Mouse (Mus musculus): ENCODE data around the gene Nhlrc3. TPM values are rescaled to one million over a fixed set of nuclear protein-coding genes. Genes with fewer than 3 reads are reported as not detected.

Nhlrc3 gene
- polyA plus RNA-seq, 1 experiment from 2014 or later: 7.9 TPM

DNA sequence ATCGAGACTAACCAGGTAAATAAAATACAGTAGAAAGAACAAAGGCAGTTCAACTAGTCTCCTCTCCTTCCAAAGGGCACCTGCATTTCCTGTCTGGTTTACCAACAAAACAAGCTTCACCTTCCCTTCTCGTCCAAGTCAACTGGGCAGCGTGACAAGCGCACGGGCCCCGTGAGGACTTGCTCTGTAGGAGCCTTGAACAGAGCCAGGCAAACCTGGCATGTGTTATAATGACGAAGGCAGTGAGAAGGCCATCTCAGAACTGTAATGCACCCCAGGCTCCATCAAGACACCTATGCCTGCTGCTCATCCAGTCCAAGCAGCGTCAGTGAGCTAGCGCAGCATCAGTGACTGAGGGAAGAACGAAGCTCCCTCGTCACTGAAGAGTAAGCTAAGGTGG lies 12.5 kb downstream of the Nhlrc3 start:
- no peak overlapping the region for H3K27ac ChIP-seq (replicated peaks; ENCODE audit: low read depth, low read length)

DNA sequence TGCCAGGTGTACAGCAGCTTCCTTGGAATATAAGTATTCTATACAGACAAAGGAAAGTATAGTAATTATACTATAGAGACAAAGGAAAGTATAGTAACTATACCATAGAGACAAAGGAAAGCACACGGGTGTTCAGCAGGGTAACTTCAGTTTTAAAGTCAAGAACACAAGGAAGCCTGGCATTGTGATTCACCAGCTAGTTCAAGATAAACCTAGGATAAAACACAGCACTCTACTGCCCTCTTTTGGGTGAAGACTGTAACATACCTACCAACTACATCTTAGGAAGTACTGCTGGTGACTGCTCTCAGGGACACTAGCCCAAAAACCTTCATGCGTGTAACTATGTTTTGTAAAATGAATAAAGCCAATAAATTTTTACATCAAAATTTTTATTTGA lies 14.9 kb downstream of the Nhlrc3 start:
- Histone ChIP-seq H3K9me3 (ENCODE audit: control insufficient read depth, low read length) (no peaks in the 10 kb centered on the region), H3K9ac (ENCODE audit: low read length) (no peak overlapping the region), H3K4me2 (ENCODE audit: low read depth, severe bottlenecking) (no peak overlapping the region), H3K27ac (replicated peaks; ENCODE audit: low read depth, low read length) (no peak overlapping the region), H3K27me3 (ENCODE audit: control insufficient read depth, insufficient read depth, low read length) (no peaks in the 10 kb centered on the region), H3K4me3 (ENCODE audit: low read depth, low read length) (no peak overlapping the region), H3K4me1 (ENCODE audit: control insufficient read depth, insufficient read depth, low read length) (no peaks in the 10 kb centered on the region), H3K36me3 (ENCODE audit: control insufficient read depth, insufficient read depth, low read length) (peaks cover 6% of the 10 kb centered on the region; the same call in 1 of the 2 replicates)
- DNase-seq (ENCODE audit: low spot score): peak; percentile 43
- no peak for ATAC-seq (ENCODE audit: insufficient number of reproducible peaks, low FRiP score, low TSS enrichment, low read depth)
- 29% methylated on average over 2 of the region's 2 CpGs for WGBS

More for the DNA sequence above, 12.5 kb downstream of the Nhlrc3 start:
- H3K4me1 ChIP-seq (ENCODE audit: control insufficient read depth, insufficient read depth, low read length): no peaks in the 10 kb centered on the region
- H3K27me3 ChIP-seq (ENCODE audit: control insufficient read depth, insufficient read depth, low read length): no peaks in the 10 kb centered on the region
- WGBS: 94% methylated on average over 11 of the region's 11 CpGs
- H3K4me2 ChIP-seq (ENCODE audit: low read depth, severe bottlenecking): no peak overlapping the region
- ATAC-seq (ENCODE audit: insufficient number of reproducible peaks, low FRiP score, low TSS enrichment, low read depth): no peak
- H3K9ac ChIP-seq (ENCODE audit: low read length): no peak overlapping the region
- H3K36me3 ChIP-seq (ENCODE audit: control insufficient read depth, insufficient read depth, low read length): peaks cover 9% of the 10 kb centered on the region; the same call in 1 of the 2 replicates
- H3K9me3 ChIP-seq (ENCODE audit: control insufficient read depth, low read length): no peaks in the 10 kb centered on the region
- no peak overlapping the region for H3K4me3 ChIP-seq (ENCODE audit: low read depth, low read length)
- no peak for DNase-seq (ENCODE audit: low spot score)

DNA sequence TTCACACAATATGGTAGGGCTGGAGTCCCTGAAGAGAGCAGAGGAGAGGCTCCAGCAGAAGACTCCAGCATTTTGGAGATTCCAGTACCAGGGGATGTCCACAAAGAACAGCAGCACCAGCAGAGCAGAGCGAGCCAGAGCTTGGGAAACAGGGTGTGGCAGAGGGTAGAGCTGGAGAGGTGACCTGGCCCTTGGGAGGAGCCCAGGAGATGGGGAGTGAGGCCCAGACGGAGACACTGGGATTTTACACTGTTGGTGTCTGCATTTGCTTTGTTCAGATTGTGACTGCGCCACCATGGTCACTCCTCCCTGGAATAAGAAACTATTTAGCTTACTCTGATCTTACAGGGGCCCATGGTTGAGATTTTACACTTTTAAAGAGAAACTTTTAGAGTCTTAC lies 16.3 kb downstream of the Nhlrc3 start:
- no peak overlapping the region for H3K9ac ChIP-seq (ENCODE audit: low read length)
- no peak for ATAC-seq (ENCODE audit: insufficient number of reproducible peaks, low FRiP score, low TSS enrichment, low read depth)
- no peak for DNase-seq (ENCODE audit: low spot score)
- no peaks in the 10 kb centered on the region for H3K4me1 ChIP-seq (ENCODE audit: control insufficient read depth, insufficient read depth, low read length)
- WGBS: 86% methylated on average over 3 of the region's 3 CpGs
- H3K27ac ChIP-seq (replicated peaks; ENCODE audit: low read depth, low read length): no peak overlapping the region
- H3K36me3 ChIP-seq (ENCODE audit: control insufficient read depth, insufficient read depth, low read length): no peaks in the 10 kb centered on the region; the same call in 1 of the 2 replicates
- H3K4me2 ChIP-seq (ENCODE audit: low read depth, severe bottlenecking): no peak overlapping the region
- no peaks in the 10 kb centered on the region for H3K27me3 ChIP-seq (ENCODE audit: control insufficient read depth, insufficient read depth, low read length)
- no peaks in the 10 kb centered on the region for H3K9me3 ChIP-seq (ENCODE audit: control insufficient read depth, low read length)
- no peak overlapping the region for H3K4me3 ChIP-seq (ENCODE audit: low read depth, low read length)

GRCm38 (mm10) chr3:53445540-53445939 lies 17.6 kb downstream of the Nhlrc3 start:
- Histone ChIP-seq H3K4me3 (ENCODE audit: low read depth, low read length) (no peak overlapping the region), H3K9ac (ENCODE audit: low read length) (no peak overlapping the region), H3K9me3 (ENCODE audit: control insufficient read depth, low read length) (no peaks in the 10 kb centered on the region), H3K27ac (replicated peaks; ENCODE audit: low read depth, low read length) (no peak overlapping the region), H3K27me3 (ENCODE audit: control insufficient read depth, insufficient read depth, low read length) (no peaks in the 10 kb centered on the region), H3K4me2 (ENCODE audit: low read depth, severe bottlenecking) (no peak overlapping the region), H3K4me1 (ENCODE audit: control insufficient read depth, insufficient read depth, low read length) (no peaks in the 10 kb centered on the region), H3K36me3 (ENCODE audit: control insufficient read depth, insufficient read depth, low read length) (no peaks in the 10 kb centered on the region)
- 86% methylated on average over 5 of the region's 5 CpGs for WGBS
- DNase-seq (ENCODE audit: low spot score): no peak
- no peak for ATAC-seq (ENCODE audit: insufficient number of reproducible peaks, low FRiP score, low TSS enrichment, low read depth)

GRCm38 (mm10) chr3:53436550-53436949 lies 26.6 kb downstream of the Nhlrc3 start:
- DNase-seq (ENCODE audit: low spot score) (no peak), ATAC-seq (ENCODE audit: insufficient number of reproducible peaks, low FRiP score, low TSS enrichment, low read depth) (no peak)
- Histone ChIP-seq H3K27me3 (ENCODE audit: control insufficient read depth, insufficient read depth, low read length) (no peaks in the 10 kb centered on the region), H3K36me3 (ENCODE audit: control insufficient read depth, insufficient read depth, low read length) (no peaks in the 10 kb centered on the region), H3K4me2 (ENCODE audit: low read depth, severe bottlenecking) (no peak overlapping the region), H3K4me1 (ENCODE audit: control insufficient read depth, insufficient read depth, low read length) (no peaks in the 10 kb centered on the region), H3K9me3 (ENCODE audit: control insufficient read depth, low read length) (no peaks in the 10 kb centered on the region), H3K9ac (ENCODE audit: low read length) (no peak overlapping the region), H3K4me3 (ENCODE audit: low read depth, low read length) (no peak overlapping the region), H3K27ac (replicated peaks; ENCODE audit: low read depth, low read length) (no peak overlapping the region)
- WGBS: 65% methylated on average over 5 of the region's 5 CpGs

- Histone ChIP-seq H3K27ac (replicated peaks; ENCODE audit: low read depth, low read length) (no peak overlapping the region), H3K36me3 (ENCODE audit: control insufficient read depth, insufficient read depth, low read length) (no peaks in the 10 kb centered on the region), H3K4me2 (ENCODE audit: low read depth, severe bottlenecking) (no peak overlapping the region), H3K4me1 (ENCODE audit: control insufficient read depth, insufficient read depth, low read length) (no peaks in the 10 kb centered on the region), H3K9ac (ENCODE audit: low read length) (no peak overlapping the region), H3K9me3 (ENCODE audit: control insufficient read depth, low read length) (no peaks in the 10 kb centered on the region), H3K27me3 (ENCODE audit: control insufficient read depth, insufficient read depth, low read length) (no peaks in the 10 kb centered on the region), H3K4me3 (ENCODE audit: low read depth, low read length) (no peak overlapping the region)
- ATAC-seq (ENCODE audit: insufficient number of reproducible peaks, low FRiP score, low TSS enrichment, low read depth): no peak
- no peak for DNase-seq (ENCODE audit: low spot score)
- 63% methylated on average over 3 of the region's 3 CpGs for WGBS
Measured at GRCm38 (mm10) chr3:53434610-53435009, 28.5 kb downstream of the Nhlrc3 start.

GRCm38 (mm10) chr3:53423576-53423975 lies 39.6 kb downstream of the Nhlrc3 start:
- H3K36me3 ChIP-seq (ENCODE audit: control insufficient read depth, insufficient read depth, low read length): no peaks in the 10 kb centered on the region
- H3K4me3 ChIP-seq (ENCODE audit: low read depth, low read length): no peak overlapping the region
- no peak overlapping the region for H3K27ac ChIP-seq (replicated peaks; ENCODE audit: low read depth, low read length)
- 92% methylated on average over 4 of the region's 4 CpGs for whole genome bisulfite sequencing
- ATAC-seq (ENCODE audit: insufficient number of reproducible peaks, low FRiP score, low TSS enrichment, low read depth) (no peak), DNase-seq (ENCODE audit: low spot score) (no peak)
- H3K4me1 ChIP-seq (ENCODE audit: control insufficient read depth, insufficient read depth, low read length): no peaks in the 10 kb centered on the region
- H3K4me2 ChIP-seq (ENCODE audit: low read depth, severe bottlenecking): no peak overlapping the region
- H3K9ac ChIP-seq (ENCODE audit: low read length): no peak overlapping the region
- H3K9me3 ChIP-seq (ENCODE audit: control insufficient read depth, low read length): no peaks in the 10 kb centered on the region
- no peaks in the 10 kb centered on the region for H3K27me3 ChIP-seq (ENCODE audit: control insufficient read depth, insufficient read depth, low read length)

DNA sequence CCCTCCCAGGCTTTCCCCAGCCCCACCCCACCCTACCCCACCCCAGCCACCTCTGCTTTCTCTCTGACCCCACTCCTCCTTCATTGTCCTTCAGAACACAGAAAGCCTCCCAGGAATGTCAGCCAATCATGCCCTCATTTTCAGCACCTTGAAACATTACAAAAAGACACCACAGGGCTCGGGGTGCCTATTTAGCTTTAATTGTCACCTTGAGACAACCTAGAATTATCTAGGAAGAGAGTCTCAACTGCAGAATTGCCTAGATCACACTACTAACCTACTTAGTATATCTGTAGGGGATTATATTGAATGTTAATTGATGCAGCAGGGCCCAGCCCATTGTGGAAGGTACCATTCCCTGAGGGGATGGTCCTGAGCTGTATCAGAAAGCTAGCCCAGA lies 40.4 kb downstream of the Nhlrc3 start:
- no peak for ATAC-seq (ENCODE audit: insufficient number of reproducible peaks, low FRiP score, low TSS enrichment, low read depth)
- no peak for DNase-seq (ENCODE audit: low spot score)
- H3K36me3 ChIP-seq (ENCODE audit: control insufficient read depth, insufficient read depth, low read length): no peaks in the 10 kb centered on the region
- H3K27ac ChIP-seq (replicated peaks; ENCODE audit: low read depth, low read length): no peak overlapping the region
- no peaks in the 10 kb centered on the region for H3K4me1 ChIP-seq (ENCODE audit: control insufficient read depth, insufficient read depth, low read length)
- no peaks in the 10 kb centered on the region for H3K27me3 ChIP-seq (ENCODE audit: control insufficient read depth, insufficient read depth, low read length)
- H3K9ac ChIP-seq (ENCODE audit: low read length): no peak overlapping the region
- H3K9me3 ChIP-seq (ENCODE audit: control insufficient read depth, low read length): no peaks in the 10 kb centered on the region
- no peak overlapping the region for H3K4me3 ChIP-seq (ENCODE audit: low read depth, low read length)
- 51% methylated on average over 1 of the region's 1 CpGs for WGBS
- no peak overlapping the region for H3K4me2 ChIP-seq (ENCODE audit: low read depth, severe bottlenecking)

- H3K27ac ChIP-seq (replicated peaks; ENCODE audit: low read depth, low read length): no peak overlapping the region
- H3K4me1 ChIP-seq (ENCODE audit: control insufficient read depth, insufficient read depth, low read length): no peaks in the 10 kb centered on the region
- no peak overlapping the region for H3K4me3 ChIP-seq (ENCODE audit: low read depth, low read length)
- whole genome bisulfite sequencing: 88% methylated on average over 12 of the region's 12 CpGs
- H3K4me2 ChIP-seq (ENCODE audit: low read depth, severe bottlenecking): no peak overlapping the region
- H3K9me3 ChIP-seq (ENCODE audit: control insufficient read depth, low read length): no peaks in the 10 kb centered on the region
- DNase-seq (ENCODE audit: low spot score): no peak
- H3K27me3 ChIP-seq (ENCODE audit: control insufficient read depth, insufficient read depth, low read length): no peaks in the 10 kb centered on the region
- ATAC-seq (ENCODE audit: insufficient number of reproducible peaks, low FRiP score, low TSS enrichment, low read depth): no peak
- no peak overlapping the region for H3K9ac ChIP-seq (ENCODE audit: low read length)
- H3K36me3 ChIP-seq (ENCODE audit: control insufficient read depth, insufficient read depth, low read length): no peaks in the 10 kb centered on the region
Measured at GRCm38 (mm10) chr3:53421656-53422055, 41.5 kb downstream of the Nhlrc3 start.

Measured in limb, embryonic 11.5 days (tissue).